Mouse (Mus musculus) forebrain, embryonic 16.5 days (tissue): ENCODE measurements around the gene Ermp1. TPM values are rescaled to one million over a fixed set of nuclear protein-coding genes. Genes with fewer than 3 reads are reported as not detected.
A peak's percentile ranks its signal among the peaks of the same experiment; 100 is the strongest.

Source experiments
- ATAC-seq: fragments of 200-750 bp; cut with Nextera tagmentation; 2 replicates; pipeline ENCODE4 v1.8.0; 2017; ENCODE audit warnings: mild to moderate bottlenecking, moderate library complexity
- H3K27ac ChIP-seq: fragments of 300-500 bp; sonication (generic); 2 replicates; pipeline ENCODE4 v1.5.1; 2014; ENCODE audit warnings: low read length, control low read depth
- H3K27me3 ChIP-seq: fragments of 300-500 bp; sonication (generic); replicated peaks from 2 replicates; pipeline ENCODE4 v1.6.1; 2014; ENCODE audit warnings: low read length; ENCODE audit not compliant: control insufficient read depth, insufficient read depth
- H3K36me3 ChIP-seq: fragments of 300-500 bp; sonication (generic); 2 replicates; pipeline ENCODE4 v1.6.1; 2014; ENCODE audit not compliant: control insufficient read depth, insufficient read depth
- H3K4me1 ChIP-seq: fragments of 300-500 bp; sonication (generic); replicated peaks from 2 replicates; pipeline ENCODE4 v1.6.1; 2014; ENCODE audit warnings: low read length; ENCODE audit not compliant: control insufficient read depth, insufficient read depth
- H3K4me2 ChIP-seq: fragments of 300-500 bp; sonication (generic); 2 replicates; pipeline ENCODE4 v1.6.1; 2014; ENCODE audit warnings: mild to moderate bottlenecking, low read length, control low read depth
- H3K4me3 ChIP-seq: fragments of 300-500 bp; sonication (generic); replicated peaks from 2 replicates; pipeline ENCODE4 v1.5.1; 2014; ENCODE audit warnings: mild to moderate bottlenecking, low read length, control low read depth
- H3K9ac ChIP-seq: fragments of 300-500 bp; sonication (generic); replicated peaks from 2 replicates; pipeline ENCODE4 v1.6.1; 2014; ENCODE audit warnings: low read depth, low read length, control low read depth
- H3K9me3 ChIP-seq: fragments of 300-500 bp; sonication (generic); 2 replicates; pipeline ENCODE4 v1.6.1; 2016; ENCODE audit warnings: low read length; ENCODE audit not compliant: control insufficient read depth
- WGBS: fragments of 180-500 bp; shearing (Covaris S2); extraction: QIAGEN DNeasy Blood & Tissue Kit; methylation state at CpG from one replicate; pipeline ENCODE4 v1.1.7; 2014; 5-methylcytosine and 5-hydroxymethylcytosine counted together
- polyA plus RNA-seq: library from polyadenylated mRNA; unstranded; fragments of >200 nt; fragmentation: Nextera tagmentation; extraction: Ambion mirVana; gene quantifications from 2 replicates; pipeline ENCODE4 v1.2.1, GENCODE M21; 2015

The Ermp1 gene
- polyA plus RNA-seq: 7.2 and 8.2 TPM in 2 replicates

GRCm38 (mm10) chr19:29647651-29648549 lies at the start of gene Ermp1:
TSS of gene Ermp1 (minus strand) at chr19:29648415.
- WGBS: under 1% methylated on average over 88 of the region's 90 CpGs
- Histone ChIP-seq H3K4me1 (no peaks in the 10 kb centered on the region), H3K9ac (peak within 1 kb of the TSS; percentile 85), H3K36me3 (no peaks in the 10 kb centered on the region), H3K9me3 (peaks cover 2% of the 10 kb centered on the region; the same call in 1 of the 2 replicates), H3K27ac (peak within 1 kb of the TSS; percentile 90), H3K27me3 (no peaks in the 10 kb centered on the region), H3K4me3 (peak within 1 kb of the TSS; percentile 85), H3K4me2 (peak within 1 kb of the TSS; percentile 56)
- peak; percentile 96 for ATAC-seq

GRCm38 (mm10) chr19:29697245-29697874 lies 49.1 kb upstream of the Ermp1 start, which contains the start of gene Mlana:
TSS of gene Mlana (plus strand) at chr19:29697824.
- Histone ChIP-seq H3K36me3 (no peaks in the 10 kb centered on the region), H3K4me1 (no peaks in the 10 kb centered on the region), H3K4me3 (no peak within 1 kb of the TSS), H3K9ac (no peak within 1 kb of the TSS), H3K9me3 (no peaks in the 10 kb centered on the region), H3K4me2 (no peak within 1 kb of the TSS), H3K27ac (no peak within 1 kb of the TSS), H3K27me3 (no peaks in the 10 kb centered on the region)
- WGBS: 64% methylated on average over 3 of the region's 3 CpGs
- ATAC-seq: no peak

GRCm38 (mm10) chr19:29696840-29697239 lies 48.6 kb upstream of the Ermp1 start:
- no peaks in the 10 kb centered on the region for H3K4me1 ChIP-seq
- H3K27me3 ChIP-seq: no peaks in the 10 kb centered on the region
- H3K9ac ChIP-seq: no peak overlapping the region
- no peaks in the 10 kb centered on the region for H3K9me3 ChIP-seq
- ATAC-seq: no peak
- H3K36me3 ChIP-seq: no peaks in the 10 kb centered on the region
- no peak overlapping the region for H3K4me2 ChIP-seq
- H3K27ac ChIP-seq: no peak overlapping the region
- no peak overlapping the region for H3K4me3 ChIP-seq

- WGBS: 93% methylated on average over 4 of the region's 4 CpGs
- no peak overlapping the region for H3K27ac ChIP-seq
Measured at GRCm38 (mm10) chr19:29696309-29696708, 48.1 kb upstream of the Ermp1 start.

GRCm38 (mm10) chr19:29695071-29695470 lies 46.9 kb upstream of the Ermp1 start:
- H3K4me2 ChIP-seq: no peak overlapping the region
- no peaks in the 10 kb centered on the region for H3K27me3 ChIP-seq
- H3K9ac ChIP-seq: no peak overlapping the region
- ATAC-seq: no peak
- H3K4me3 ChIP-seq: no peak overlapping the region
- no peaks in the 10 kb centered on the region for H3K36me3 ChIP-seq
- H3K4me1 ChIP-seq: no peaks in the 10 kb centered on the region
- 78% methylated on average over 10 of the region's 10 CpGs for WGBS
- H3K27ac ChIP-seq: no peak overlapping the region
- H3K9me3 ChIP-seq: no peaks in the 10 kb centered on the region

More at GRCm38 (mm10) chr19:29696309-29696708, 48.1 kb upstream of the Ermp1 start:
- no peak overlapping the region for H3K9ac ChIP-seq
- H3K9me3 ChIP-seq: no peaks in the 10 kb centered on the region
- ATAC-seq: no peak
- no peaks in the 10 kb centered on the region for H3K36me3 ChIP-seq
- H3K4me3 ChIP-seq: no peak overlapping the region
- H3K4me2 ChIP-seq: no peak overlapping the region
- H3K27me3 ChIP-seq: no peaks in the 10 kb centered on the region
- H3K4me1 ChIP-seq: no peaks in the 10 kb centered on the region

- no peak overlapping the region for H3K4me3 ChIP-seq
- WGBS: 53% methylated on average over 16 of the region's 16 CpGs
- peak; percentile 79 for ATAC-seq
Measured at GRCm38 (mm10) chr19:29683844-29684540, 35.8 kb upstream of the Ermp1 start.

GRCm38 (mm10) chr19:29680182-29681152 lies 32.3 kb upstream of the Ermp1 start:
- Histone ChIP-seq H3K27ac (no peak overlapping the region), H3K4me2 (no peak overlapping the region), H3K9ac (no peak overlapping the region), H3K27me3 (no peaks in the 10 kb centered on the region), H3K36me3 (no peaks in the 10 kb centered on the region), H3K4me1 (no peaks in the 10 kb centered on the region), H3K9me3 (no peaks in the 10 kb centered on the region; the same call in 1 of the 2 replicates), H3K4me3 (no peak overlapping the region)
- 81% methylated on average over 13 of the region's 13 CpGs for WGBS
- no peak for ATAC-seq

More at GRCm38 (mm10) chr19:29683844-29684540, 35.8 kb upstream of the Ermp1 start:
- Histone ChIP-seq H3K4me1 (no peaks in the 10 kb centered on the region), H3K27ac (no peak overlapping the region), H3K36me3 (no peaks in the 10 kb centered on the region), H3K9me3 (no peaks in the 10 kb centered on the region; the same call in 1 of the 2 replicates), H3K9ac (no peak overlapping the region), H3K4me2 (no peak overlapping the region), H3K27me3 (no peaks in the 10 kb centered on the region)

GRCm38 (mm10) chr19:29678181-29678778 lies 30.1 kb upstream of the Ermp1 start:
- 84% methylated on average over 6 of the region's 6 CpGs for WGBS

More at GRCm38 (mm10) chr19:29678181-29678778, 30.1 kb upstream of the Ermp1 start:
- no peaks in the 10 kb centered on the region for H3K36me3 ChIP-seq
- H3K9ac ChIP-seq: no peak overlapping the region
- no peaks in the 10 kb centered on the region for H3K4me1 ChIP-seq
- no peak overlapping the region for H3K27ac ChIP-seq
- no peaks in the 10 kb centered on the region for H3K9me3 ChIP-seq
- no peaks in the 10 kb centered on the region for H3K27me3 ChIP-seq
- no peak for ATAC-seq
- H3K4me2 ChIP-seq: no peak overlapping the region
- no peak overlapping the region for H3K4me3 ChIP-seq
